8 mouse cellular contexts compared by ENCODE assay signal in genomic region chr2:30823385-30824153, GRCm38 (mm10). TPM values are rescaled to one million over a fixed set of nuclear protein-coding genes. Genes with fewer than 3 reads are reported as not detected.
DNase-seq lines count a peak whose midpoint lies in the region; ATAC-seq and TF ChIP-seq lines count a peak whose summit lies in the region.

No protein-coding gene starts in this region.

- H3K27ac ChIP-seq in forebrain, embryonic 13.5 days: peak overlapping the region; percentile 55
- 0 out of 2 replicates have a peak overlapping the region, but pooled peaks have one; percentile 43 for H3K27ac ChIP-seq in intestine, embryonic 14.5 days (ENCODE audit: low read depth)
- no peak overlapping the region for H3K27ac ChIP-seq in liver, postnatal 0 days (ENCODE audit: low read depth)

- H3K9me3 ChIP-seq in E14TG2a.4 (ENCODE audit: low read length): no peaks in the 10 kb centered on the region
- H3K9me3 ChIP-seq in forebrain, embryonic 13.5 days (replicated peaks): 0 out of 2 replicates have a peak, but pooled peaks cover 8% of the 10 kb centered on the region
- H3K9me3 ChIP-seq in intestine, embryonic 14.5 days (ENCODE audit: control insufficient read depth, low read length): 0 out of 2 replicates have a peak, but pooled peaks cover 6% of the 10 kb centered on the region
- no peaks in the 10 kb centered on the region for H3K9me3 ChIP-seq in liver, postnatal 0 days (ENCODE audit: low read length)

- peak overlapping the region; percentile 29 for H3K4me3 ChIP-seq in E14TG2a.4 (replicated peaks; ENCODE audit: low read length)
- H3K4me3 ChIP-seq in forebrain, embryonic 13.5 days: no peak overlapping the region
- H3K4me3 ChIP-seq in intestine, embryonic 14.5 days (ENCODE audit: low read depth, low read length): no peak overlapping the region
- no peak overlapping the region for H3K4me3 ChIP-seq in liver, postnatal 0 days (ENCODE audit: low read depth, low read length)

- DNase-seq in heart, adult 11 months: peak; percentile 97
- no peak for DNase-seq in heart, adult 8-10 months (ENCODE audit: low spot score)
- no peak for DNase-seq in intestine, embryonic 14.5 days (ENCODE audit: low spot score)
- peak; percentile 43 for DNase-seq in liver, postnatal 0 days
- DNase-seq in c-Kit-positive CD71-positive TER-119-positive erythroid progenitor cells, embryonic 14.5 days (ENCODE audit: low spot score): no peak
- no peak for DNase-seq in cerebellum, adult 11-12 months

- no peak for TF ChIP-seq EP300 in liver, postnatal 0 days (IDR thresholded peaks at IDR 0.05; ENCODE audit: low read depth)

- 72% methylated on average over 13 of the region's 13 CpGs for WGBS in forebrain, embryonic 13.5 days
- WGBS in intestine, embryonic 14.5 days: 63% methylated on average over 13 of the region's 13 CpGs
- 85% methylated on average over 13 of the region's 13 CpGs for WGBS in liver, postnatal 0 days (ENCODE audit: insufficient replicate concordance)

- ATAC-seq in forebrain, embryonic 13.5 days: no peak
- ATAC-seq in intestine, embryonic 14.5 days (replicated peaks; ENCODE audit: low FRiP score, low TSS enrichment, low read depth): peak; percentile 28; the same call in 1 of the 2 replicates
- ATAC-seq in liver, postnatal 0 days: no peak

- peaks cover 87% of the 10 kb centered on the region for H3K4me1 ChIP-seq in E14TG2a.4 (replicated peaks; ENCODE audit: low read depth, low read length)
- peaks cover 29% of the 10 kb centered on the region for H3K4me1 ChIP-seq in forebrain, embryonic 13.5 days
- H3K4me1 ChIP-seq in intestine, embryonic 14.5 days (replicated peaks; ENCODE audit: control insufficient read depth, insufficient read depth, low read length): peaks cover 16% of the 10 kb centered on the region
- H3K4me1 ChIP-seq in liver, postnatal 0 days (ENCODE audit: insufficient read depth): peaks cover 18% of the 10 kb centered on the region

- 0 out of 2 replicates have a peak, but pooled peaks cover 2% of the 10 kb centered on the region for H3K27me3 ChIP-seq in E14TG2a.4 (ENCODE audit: insufficient read depth, low read length)
- no peaks in the 10 kb centered on the region for H3K27me3 ChIP-seq in forebrain, embryonic 13.5 days
- no peaks in the 10 kb centered on the region for H3K27me3 ChIP-seq in intestine, embryonic 14.5 days (replicated peaks; ENCODE audit: control insufficient read depth, insufficient read depth, low read length)
- H3K27me3 ChIP-seq in liver, postnatal 0 days (ENCODE audit: insufficient read depth, low read length): no peaks in the 10 kb centered on the region

- peaks cover 83% of the 10 kb centered on the region for H3K36me3 ChIP-seq in E14TG2a.4 (ENCODE audit: insufficient read depth, low read length)
- peaks cover 79% of the 10 kb centered on the region for H3K36me3 ChIP-seq in forebrain, embryonic 13.5 days (ENCODE audit: poor library complexity, severe bottlenecking)
- H3K36me3 ChIP-seq in intestine, embryonic 14.5 days (ENCODE audit: control insufficient read depth, insufficient read depth, low read length): peaks cover 76% of the 10 kb centered on the region
- H3K36me3 ChIP-seq in liver, postnatal 0 days (replicated peaks; ENCODE audit: insufficient read depth, low read length): peaks cover 65% of the 10 kb centered on the region

- H3K4me2 ChIP-seq in forebrain, embryonic 13.5 days: no peak overlapping the region
- no peak overlapping the region for H3K4me2 ChIP-seq in intestine, embryonic 14.5 days (ENCODE audit: low read length)
- no peak overlapping the region for H3K4me2 ChIP-seq in liver, postnatal 0 days (ENCODE audit: low read depth, low read length)

- no peak for TF ChIP-seq CTCF in E14TG2a.4 (conservative IDR thresholded peaks at IDR 0.05; ENCODE audit: low read length)
- TF ChIP-seq CTCF in liver, postnatal 0 days (IDR thresholded peaks at IDR 0.05; ENCODE audit: low read depth): no peak

- H3K9ac ChIP-seq in forebrain, embryonic 13.5 days: peak overlapping the region; percentile 14; the same call in 1 of the 2 replicates
- H3K9ac ChIP-seq in intestine, embryonic 14.5 days (ENCODE audit: low read length): no peak overlapping the region
- no peak overlapping the region for H3K9ac ChIP-seq in liver, postnatal 0 days (replicated peaks)

RNA-seq across cellular contexts. Expression of gene Asb6, which starts 6.6 kb away (rescaled TPM):
- 10 to 100 TPM in 1 of 4 experiments, 1 to 10 TPM in 3; 8.4 to 11.3 (median 8.7) TPM for total RNA-seq in heart, adult 8-10 months (2022)
- 39.4 and 43.4 TPM in 2 replicates for polyA plus RNA-seq in forebrain, embryonic 13.5 days (2015; fragmentation: Nextera tagmentation; extraction: Ambion mirVana)
- polyA plus RNA-seq in intestine, embryonic 14.5 days (2014; fragmentation: Nextera tagmentation; extraction: Ambion mirVana): 25.9 and 31.2 TPM in 2 replicates
- polyA plus RNA-seq in liver, postnatal 0 days (2015; fragmentation: Nextera tagmentation; extraction: Ambion mirVana): 16.7 and 16.9 TPM in 2 replicates

RNA-seq across cellular contexts. Expression of gene Prrx2, which starts 11.2 kb away (rescaled TPM):
- total RNA-seq in heart, adult 8-10 months (2022): under 1 TPM; 0.28 to 1.00 (median 0.73) TPM
- 1.8 and 3.0 TPM in 2 replicates for polyA plus RNA-seq in forebrain, embryonic 13.5 days (2015; fragmentation: Nextera tagmentation; extraction: Ambion mirVana)
- polyA plus RNA-seq in intestine, embryonic 14.5 days (2014; fragmentation: Nextera tagmentation; extraction: Ambion mirVana): 3.5 and 3.6 TPM in 2 replicates
- 0.07 and 0.17 TPM in 2 replicates for polyA plus RNA-seq in liver, postnatal 0 days (2015; fragmentation: Nextera tagmentation; extraction: Ambion mirVana)

RNA-seq across cellular contexts. Expression of gene Ntmt1, which starts 15.9 kb away (rescaled TPM):
- 10 to 100 TPM; 23.8 to 27.7 (median 25.3) TPM for total RNA-seq in heart, adult 8-10 months (2022)
- polyA plus RNA-seq in forebrain, embryonic 13.5 days (2015; fragmentation: Nextera tagmentation; extraction: Ambion mirVana): 120 and 127 TPM in 2 replicates
- polyA plus RNA-seq in intestine, embryonic 14.5 days (2014; fragmentation: Nextera tagmentation; extraction: Ambion mirVana): 105 and 110 TPM in 2 replicates
- polyA plus RNA-seq in liver, postnatal 0 days (2015; fragmentation: Nextera tagmentation; extraction: Ambion mirVana): 27.8 and 30.2 TPM in 2 replicates

RNA-seq across cellular contexts. Expression of gene 1700001O22Rik, which starts 20.1 kb away (rescaled TPM):
- 1 to 10 TPM in 1 of 4 experiments, under 1 TPM in 3; 0.24 to 1.2 (median 0.55) TPM for total RNA-seq in heart, adult 8-10 months (2022)
- polyA plus RNA-seq in forebrain, embryonic 13.5 days (2015; fragmentation: Nextera tagmentation; extraction: Ambion mirVana): 3.8 and 4.5 TPM in 2 replicates
- 2.1 and 2.2 TPM in 2 replicates for polyA plus RNA-seq in intestine, embryonic 14.5 days (2014; fragmentation: Nextera tagmentation; extraction: Ambion mirVana)
- polyA plus RNA-seq in liver, postnatal 0 days (2015; fragmentation: Nextera tagmentation; extraction: Ambion mirVana): not detected in 2 replicates

Comparison
In these comparisons a context has a peak if more than half of its experiments do, and no peak if none do; other contexts are left out.
1. DNase-seq: peak in heart, adult 11 months (single experiment) and liver, postnatal 0 days (single experiment); none in heart, adult 8-10 months (single experiment), intestine, embryonic 14.5 days (single experiment), c-Kit-positive CD71-positive TER-119-positive erythroid progenitor cells, embryonic 14.5 days (single experiment) and cerebellum, adult 11-12 months (single experiment).